Mouse (Mus musculus): ENCODE data around the gene Slc8b1.

Gene Slc8b1

DNA sequence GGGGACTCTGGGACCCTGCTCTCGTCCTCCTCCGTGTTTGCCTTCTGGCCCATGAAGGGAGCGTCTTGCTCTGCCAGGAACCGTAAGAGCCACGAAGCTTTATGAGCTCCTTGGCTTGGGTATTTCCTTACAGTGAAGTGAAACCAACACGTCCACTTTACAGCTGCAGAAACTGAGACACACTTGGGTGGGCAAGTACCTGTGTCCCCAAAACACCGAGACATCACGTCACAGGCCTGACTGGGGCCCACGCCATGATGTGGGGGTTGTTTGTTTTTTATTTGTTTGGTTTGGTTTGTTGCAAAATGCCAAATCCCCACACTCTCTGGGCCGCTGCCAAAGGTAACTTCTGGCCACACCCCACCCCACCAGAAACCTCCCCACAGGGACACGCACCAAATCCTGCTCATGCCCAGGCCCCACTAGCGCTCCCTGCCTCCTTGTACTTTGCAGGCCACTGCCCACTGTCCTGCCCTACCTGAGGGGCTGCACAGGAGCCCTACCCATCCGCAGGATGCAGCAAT, 15.2 kb upstream of the Slc8b1 start:
- in situ Hi-C loops (cut with MboI, MseI) = no loop called here

DNA sequence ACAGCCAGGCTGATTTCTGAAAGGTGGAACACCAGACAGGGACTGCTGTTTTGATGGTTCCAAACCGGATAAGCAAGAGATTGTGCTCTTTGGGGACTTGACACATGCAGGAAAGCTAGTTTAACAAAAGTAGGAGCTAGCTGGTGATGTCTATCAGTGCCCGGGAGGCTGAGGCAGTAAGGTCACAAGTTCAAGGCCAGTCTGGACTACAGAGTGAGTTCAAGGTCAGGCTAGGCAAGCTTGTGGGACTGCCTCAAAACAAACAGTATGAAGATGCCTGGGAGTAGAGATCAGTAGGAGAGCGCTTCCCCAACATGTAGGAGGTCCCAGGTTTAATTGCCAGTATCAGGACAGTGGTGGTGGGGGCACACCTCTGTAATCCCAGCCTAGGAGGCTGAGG, 13.9 kb upstream of the Slc8b1 start:
- in situ Hi-C loops (cut with MboI, MseI) = no loop called here

DNA sequence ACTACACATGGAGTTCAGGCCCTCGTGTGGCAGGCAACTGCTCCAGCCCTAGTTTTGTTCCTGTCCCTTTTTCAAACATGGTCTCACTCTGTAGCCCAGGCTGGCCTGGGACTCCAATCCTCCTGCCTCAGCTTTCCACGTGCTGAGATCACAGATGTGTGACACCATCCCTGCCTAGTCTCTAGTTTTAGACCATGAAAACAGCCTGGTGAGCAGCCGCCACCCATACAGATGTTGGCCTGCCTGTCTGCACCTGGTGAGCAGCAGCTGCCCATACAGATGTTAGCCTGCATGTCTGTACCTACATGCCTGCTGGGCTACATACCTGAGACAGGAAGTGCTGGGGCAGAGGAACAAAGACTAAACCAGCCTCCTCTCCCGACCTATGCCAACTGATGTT, 11.8 kb upstream of the Slc8b1 start:
- in situ Hi-C loops (cut with MboI, MseI) = no loop called here

GRCm38 (mm10) chr5:120500609-120501008, 10.4 kb upstream of the Slc8b1 start:
- in situ Hi-C loops (cut with MboI, MseI) = loop anchor here (5.0 to 25.0 kb wide), 2 partner anchors 107 to 1337 kb away; partner anchors contain the start of genes Pheta1 and Sh2b3

GRCm38 (mm10) chr5:120502147-120502621, 8.8 kb upstream of the Slc8b1 start:
- in situ Hi-C loops (cut with MboI, MseI) = loop anchor here (5.0 to 25.0 kb wide), 2 partner anchors 105 to 1335 kb away; partner anchors contain the start of genes Pheta1 and Sh2b3

DNA sequence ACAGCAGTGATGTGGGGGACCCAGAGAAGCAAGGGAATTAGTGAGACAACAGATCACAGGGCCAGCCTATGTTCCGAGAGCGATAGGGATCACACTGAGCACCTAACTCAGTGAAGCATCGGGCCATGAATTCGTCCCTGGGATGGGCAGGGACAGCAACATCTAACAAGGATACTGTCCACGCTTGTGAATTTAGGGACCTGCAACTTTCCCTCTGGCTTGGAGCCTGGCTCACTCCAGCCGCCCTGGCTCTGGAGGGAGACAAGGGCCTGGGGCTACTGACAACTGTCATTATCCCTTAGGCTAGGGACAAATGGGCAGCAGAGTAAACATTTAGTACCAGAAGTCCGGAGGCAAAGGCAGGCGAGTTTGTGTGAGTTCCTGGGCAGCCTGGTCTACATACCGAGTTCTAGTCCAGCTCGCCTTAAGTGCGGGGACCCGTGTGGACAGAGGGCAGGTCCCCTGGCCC, 8.3 kb upstream of the Slc8b1 start:
- in situ Hi-C loops (cut with MboI, MseI) = loop anchor here (5.0 to 25.0 kb wide), 2 partner anchors 105 to 1335 kb away; partner anchors contain the start of genes Pheta1 and Sh2b3

DNA sequence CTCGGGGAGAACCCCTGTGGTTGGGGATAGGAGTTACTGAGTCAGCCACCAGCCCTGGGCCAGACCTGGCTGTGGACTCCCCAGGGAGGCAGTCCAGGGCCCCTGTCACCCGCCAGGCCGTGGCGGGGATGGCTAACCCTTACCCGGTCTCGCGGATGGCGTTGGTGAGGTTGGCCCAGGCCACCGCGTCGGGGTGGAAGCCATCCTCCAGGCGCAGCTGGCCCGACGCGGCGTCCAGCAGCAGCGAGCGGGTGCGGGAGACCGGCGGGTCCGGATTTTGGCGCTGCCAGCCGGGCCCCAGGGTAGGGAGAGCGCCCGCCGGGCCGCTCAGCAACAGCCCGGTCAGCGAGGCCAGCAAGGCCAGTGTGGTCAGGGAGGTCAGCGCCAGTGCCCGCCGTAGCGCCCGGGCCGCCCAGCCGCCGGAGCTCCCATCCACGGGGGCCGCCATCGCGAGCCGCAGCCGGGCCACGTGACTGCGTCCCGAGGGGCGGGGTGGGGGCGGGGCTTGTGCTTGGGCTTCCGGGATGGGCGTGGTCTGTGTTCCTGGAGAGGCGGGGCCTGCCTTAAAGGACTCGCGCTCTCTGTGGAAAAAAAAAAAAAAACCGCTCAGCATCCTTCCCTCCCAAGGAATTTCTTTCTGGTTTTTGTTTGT, 7.7 kb upstream of the Slc8b1 start, which contains the start of gene Plbd2:
TSS of gene Plbd2 (minus strand) at position 482 of the 652 bp plus-strand sequence.
- in situ Hi-C loops (cut with MboI, MseI) = loop anchor here (5.0 to 25.0 kb wide), 2 partner anchors 104 to 1334 kb away; partner anchors contain the start of genes Pheta1 and Sh2b3

- in situ Hi-C loops (cut with MboI, MseI) = loop anchor here (25.0 kb wide), 1 partner anchor 1332 kb away; the partner anchor contains the start of genes Pheta1 and Sh2b3
Observed at GRCm38 (mm10) chr5:120505368-120505767, 5.6 kb upstream of the Slc8b1 start.

DNA sequence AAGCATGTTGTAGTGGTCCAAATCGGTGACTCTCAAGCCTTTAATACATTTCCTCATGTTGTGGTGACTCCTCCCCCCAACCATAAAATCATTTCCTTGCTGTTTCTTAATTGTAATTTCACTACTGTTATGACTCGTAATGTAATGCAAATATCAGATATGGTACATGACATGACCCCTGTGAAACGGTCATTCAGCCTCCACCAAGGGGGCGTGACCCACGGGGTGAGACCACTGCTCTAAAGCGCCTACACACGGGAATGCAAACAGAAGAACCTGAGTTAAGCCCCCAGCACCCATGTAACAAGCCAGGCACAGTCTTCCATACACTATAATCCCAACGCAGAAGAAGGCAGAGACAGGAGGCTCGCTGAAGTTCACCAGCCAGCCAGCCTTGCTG, 5.2 kb upstream of the Slc8b1 start:
- in situ Hi-C loops (cut with MboI, MseI) = loop anchor here (25.0 kb wide), 1 partner anchor 1332 kb away; the partner anchor contains the start of genes Pheta1 and Sh2b3

DNA sequence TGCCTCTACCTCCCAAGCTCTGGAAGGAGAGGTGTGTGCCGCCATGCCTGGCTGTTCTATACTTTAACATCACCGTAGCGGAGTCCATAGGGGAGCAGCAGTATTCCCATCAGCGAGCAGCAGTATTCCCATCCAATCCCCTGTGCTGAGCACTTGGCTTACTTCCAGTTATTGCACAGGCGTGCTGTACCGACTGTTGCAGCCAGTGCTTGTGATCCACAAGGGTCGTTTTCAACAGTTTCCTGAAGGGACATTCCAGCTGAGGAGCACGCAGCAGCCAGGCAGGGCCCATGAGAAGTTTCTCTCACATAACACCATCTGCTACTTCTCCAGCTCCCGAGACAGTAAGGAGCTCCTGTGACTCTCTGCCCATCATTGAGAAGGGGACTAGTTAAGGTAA, 4.5 kb upstream of the Slc8b1 start:
- in situ Hi-C loops (cut with MboI, MseI) = loop anchor here (25.0 kb wide), 1 partner anchor 1331 kb away; the partner anchor contains the start of genes Pheta1 and Sh2b3

DNA sequence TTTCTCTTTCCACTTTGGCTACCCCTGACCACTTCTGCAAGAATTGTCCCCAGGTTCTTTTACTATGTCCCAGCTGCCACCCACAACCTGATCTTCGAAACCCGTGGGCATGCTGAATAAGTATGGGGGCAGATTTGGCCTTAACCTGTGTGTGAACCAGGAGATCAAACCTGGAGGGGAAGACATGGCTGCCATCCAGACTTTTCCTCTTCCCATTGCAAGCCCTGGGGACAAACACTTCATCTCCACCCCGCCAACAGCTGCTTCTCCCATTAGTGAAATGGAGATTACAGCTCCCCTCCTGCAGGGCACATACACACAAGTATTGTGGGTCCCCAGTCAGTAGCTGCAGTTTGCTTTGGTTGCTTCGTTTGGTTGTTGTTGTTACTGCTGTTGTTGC, 3.7 kb upstream of the Slc8b1 start:
- in situ Hi-C loops (cut with MboI, MseI) = loop anchor here (25.0 kb wide), 1 partner anchor 1330 kb away; the partner anchor contains the start of genes Pheta1 and Sh2b3

DNA sequence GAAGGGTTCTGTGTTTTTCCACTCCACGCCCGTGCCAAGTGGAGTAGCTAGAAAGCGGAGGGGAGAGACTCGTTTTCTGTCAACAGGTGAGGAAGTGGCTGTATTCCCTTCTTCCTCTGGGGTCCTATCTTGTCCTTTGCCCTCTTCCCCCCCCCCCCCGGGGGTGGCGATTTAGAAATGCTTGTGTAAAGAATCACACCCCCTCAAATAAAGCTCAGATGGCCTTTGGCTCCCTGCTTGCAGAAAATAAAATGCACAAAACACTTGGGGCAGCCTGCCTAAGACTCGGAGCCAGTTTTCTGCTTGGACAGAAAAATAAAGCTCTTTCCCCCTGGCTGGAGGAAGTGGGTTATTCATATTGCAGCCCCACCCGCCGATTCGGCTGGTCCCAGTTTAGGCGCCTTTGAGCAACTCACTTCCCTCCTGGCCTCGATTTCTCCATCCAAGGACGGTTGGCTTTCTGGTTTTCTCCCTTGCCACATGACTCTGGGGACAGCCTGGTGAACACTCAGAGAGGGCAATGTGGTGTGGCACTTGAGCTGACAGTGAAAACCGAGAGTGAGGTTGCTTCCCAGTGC, 764 bp downstream of the Slc8b1 start:
- in situ Hi-C loops (cut with MboI, MseI) = loop anchor here (10.0 to 25.0 kb wide), 3 partner anchors 73 to 1326 kb away; partner anchors contain the start of genes Dtx1, Iqcd, Pheta1 and Sh2b3

DNA sequence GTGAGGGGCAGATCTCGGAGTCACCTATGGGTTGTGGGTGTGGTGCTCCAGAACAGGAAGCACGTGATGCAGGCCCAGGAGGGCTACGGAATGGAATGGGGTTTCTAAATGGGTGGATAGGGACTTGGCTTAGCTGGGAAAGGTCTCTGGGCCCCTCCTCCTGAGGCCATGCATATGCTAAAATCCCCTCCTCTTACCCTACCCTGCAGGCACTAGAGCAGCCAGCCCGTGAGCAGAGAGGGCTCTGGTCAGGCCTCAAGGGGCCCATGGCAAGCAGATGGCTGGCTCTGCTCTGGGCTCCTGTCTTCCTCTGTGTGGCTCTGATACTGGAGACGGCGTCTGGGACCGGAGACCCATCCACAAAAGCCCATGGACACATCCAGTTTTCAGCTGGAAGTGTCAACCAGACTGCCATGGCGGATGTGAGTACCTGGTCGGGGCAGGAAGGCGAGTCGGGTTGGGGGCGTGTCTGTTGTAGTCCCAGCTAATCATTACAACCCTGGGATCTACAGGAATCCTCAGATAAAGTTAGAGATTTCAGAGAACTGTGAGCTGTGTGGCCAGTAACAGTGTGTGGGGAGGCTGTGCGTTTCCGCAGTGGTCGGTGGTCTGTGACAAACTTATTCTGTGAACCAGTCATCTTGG, 2.1 kb downstream of the Slc8b1 start:
- in situ Hi-C loops (cut with MboI, MseI) = loop anchor here (10.0 to 25.0 kb wide), 3 partner anchors 72 to 1324 kb away; partner anchors contain the start of genes Dtx1, Iqcd, Pheta1 and Sh2b3

DNA sequence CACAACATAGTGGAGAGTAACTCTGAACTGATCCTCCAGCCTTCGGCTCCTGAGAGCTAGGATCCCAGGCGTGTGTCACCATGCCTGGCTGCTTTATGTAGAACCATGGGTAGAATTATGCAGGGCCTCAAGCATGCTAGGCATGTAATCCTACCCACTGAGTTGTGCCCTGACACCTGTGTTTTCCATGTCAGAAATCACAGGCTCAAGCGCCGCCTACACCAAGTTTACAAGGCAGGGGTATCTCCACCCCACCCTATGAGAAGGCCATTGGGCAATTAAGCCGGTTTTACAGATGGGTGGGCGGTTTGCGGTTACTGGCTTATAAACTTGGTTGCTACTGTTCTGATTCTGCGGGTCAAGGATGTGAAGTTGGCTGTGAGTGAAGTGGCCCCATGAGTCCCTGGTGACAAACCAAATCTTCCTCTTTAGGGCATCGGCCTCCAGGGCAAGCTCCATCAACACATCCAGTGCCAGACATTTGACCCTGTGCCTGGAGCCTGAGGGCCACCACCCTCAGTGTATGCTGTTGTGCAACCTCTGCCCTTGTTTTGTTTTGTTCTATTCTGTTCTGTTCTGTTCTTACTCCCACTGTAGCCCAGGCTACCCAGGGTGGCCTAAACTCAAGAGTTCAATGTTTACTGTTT, 3.2 kb downstream of the Slc8b1 start:
- in situ Hi-C loops (cut with MboI, MseI) = loop anchor here (10.0 to 25.0 kb wide), 3 partner anchors 71 to 1323 kb away; partner anchors contain the start of genes Dtx1, Iqcd, Pheta1 and Sh2b3

DNA sequence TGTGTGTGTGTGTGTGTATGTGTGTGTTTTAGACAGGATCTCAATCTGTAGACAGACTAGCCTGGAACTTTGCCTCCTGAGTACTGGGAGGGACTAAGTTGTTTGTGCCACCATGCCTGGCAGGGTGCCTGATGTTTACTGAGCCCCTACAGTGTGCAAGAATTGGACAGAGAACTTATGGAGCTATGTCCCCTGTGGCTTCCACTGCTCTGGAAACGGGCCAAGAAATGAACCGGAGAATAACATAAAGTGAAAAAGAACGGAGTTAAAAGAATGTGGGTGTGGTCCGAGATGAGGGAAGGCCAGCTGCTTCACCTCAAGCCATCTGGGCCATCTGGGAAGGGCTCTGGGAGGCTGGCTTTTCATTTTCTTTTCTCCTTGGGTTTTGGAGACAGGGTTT, 3.8 kb downstream of the Slc8b1 start:
- in situ Hi-C loops (cut with MboI, MseI) = loop anchor here (10.0 to 25.0 kb wide), 3 partner anchors 70 to 1323 kb away; partner anchors contain the start of genes Dtx1, Iqcd, Pheta1 and Sh2b3

DNA sequence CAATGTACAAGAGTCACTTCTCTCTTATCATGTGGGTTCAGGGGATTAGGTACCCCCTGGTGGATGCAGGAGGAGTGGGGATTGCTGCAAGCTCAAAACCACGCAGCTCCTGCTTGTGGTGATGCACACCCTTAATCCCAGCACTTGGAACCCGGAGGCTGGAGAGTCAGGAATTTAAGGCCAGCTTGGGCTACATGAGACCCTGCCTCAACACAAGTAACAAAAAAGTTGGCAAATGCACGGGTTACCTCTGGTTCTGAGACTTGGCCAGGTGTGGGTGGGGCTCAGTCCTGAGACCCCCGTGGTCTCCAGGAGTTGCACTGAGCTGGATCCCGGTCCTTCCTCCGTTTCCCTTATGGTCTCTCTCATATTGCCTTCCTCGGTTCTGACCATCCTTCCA, 4.5 kb downstream of the Slc8b1 start:
- in situ Hi-C loops (cut with MboI, MseI) = loop anchor here (10.0 to 25.0 kb wide), 3 partner anchors 69 to 1322 kb away; partner anchors contain the start of genes Dtx1, Iqcd, Pheta1 and Sh2b3

- in situ Hi-C loops (cut with MboI, MseI) = loop anchor here (10.0 to 25.0 kb wide), 3 partner anchors 68 to 1321 kb away; partner anchors contain the start of genes Dtx1, Iqcd, Pheta1 and Sh2b3
Observed at GRCm38 (mm10) chr5:120516221-120516984, 5.4 kb downstream of the Slc8b1 start.

DNA sequence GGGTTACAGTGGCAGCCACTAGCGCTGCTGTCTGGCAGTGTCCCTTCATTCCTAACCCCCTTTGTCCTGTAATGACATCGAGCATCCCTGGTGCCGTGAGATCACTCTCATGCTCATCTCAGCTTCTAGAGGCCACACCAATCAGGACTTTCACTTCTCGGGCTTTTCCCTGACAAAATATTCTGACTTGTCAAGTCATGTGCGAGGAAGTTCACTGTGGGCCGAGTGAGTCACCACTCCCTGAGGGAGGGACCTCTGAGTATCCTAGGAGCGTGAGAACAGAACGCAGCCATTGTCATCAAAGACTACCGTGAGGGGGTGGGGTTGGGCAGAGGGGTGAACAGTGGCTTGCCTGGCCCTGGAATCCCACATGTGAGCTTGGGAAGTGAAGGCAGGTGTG, 6.6 kb downstream of the Slc8b1 start:
- in situ Hi-C loops (cut with MboI, MseI) = loop anchor here (10.0 to 25.0 kb wide), 3 partner anchors 67 to 1320 kb away; partner anchors contain the start of genes Dtx1, Iqcd, Pheta1 and Sh2b3

- in situ Hi-C loops (cut with MboI, MseI) = loop anchor here (25.0 kb wide), 1 partner anchor 1315 kb away; the partner anchor contains the start of genes Pheta1 and Sh2b3
Observed at GRCm38 (mm10) chr5:120522649-120523048, 11.7 kb downstream of the Slc8b1 start.

Data from regulatory T cell (primary cell).